Mouse (Mus musculus) midbrain, postnatal 0 days (tissue): Measurements from ENCODE around the gene Insl6. TPM values are rescaled to one million over a fixed set of nuclear protein-coding genes. Genes with fewer than 3 reads are reported as not detected.

Experiments used
- ATAC-seq: fragments of 200-750 bp; cut with Nextera tagmentation; 2 replicates; pipeline ENCODE4 v1.8.0; 2017; ENCODE audit warnings: moderate number of reproducible peaks, mild to moderate bottlenecking, moderate TSS enrichment, moderate library complexity; ENCODE audit not compliant: low FRiP score
- DNase-seq: peaks from one replicate; pipeline ENCODE4 v3.0.0-alpha.2; 2015; ENCODE audit warnings: low spot score
- H3K27ac ChIP-seq: fragments of 300-500 bp; sonication (generic); 2 replicates; pipeline ENCODE4 v1.5.1; 2014; ENCODE audit warnings: low read depth, mild to moderate bottlenecking, low read length, mixed read lengths
- H3K27me3 ChIP-seq: fragments of 300-500 bp; sonication (generic); 2 replicates; pipeline ENCODE4 v1.6.1; 2014; ENCODE audit warnings: low read length, control low read depth, mixed read lengths; ENCODE audit not compliant: insufficient read depth
- H3K36me3 ChIP-seq: fragments of 300-500 bp; sonication (generic); 2 replicates; pipeline ENCODE4 v1.6.1; 2014; ENCODE audit warnings: low read length, control low read depth, mixed read lengths; ENCODE audit not compliant: insufficient read depth
- H3K4me1 ChIP-seq: fragments of 300-500 bp; sonication (generic); 2 replicates; pipeline ENCODE4 v1.6.1; 2014; ENCODE audit warnings: mild to moderate bottlenecking, control low read depth, antibody characterized with exemption, low read length, mixed read lengths; ENCODE audit not compliant: insufficient read depth
- H3K4me2 ChIP-seq: fragments of 300-500 bp; sonication (generic); 2 replicates; pipeline ENCODE4 v1.6.1; 2014; ENCODE audit warnings: low read depth, mild to moderate bottlenecking, low read length, mixed read lengths; ENCODE audit not compliant: poor library complexity, severe bottlenecking
- H3K4me3 ChIP-seq: fragments of 300-500 bp; sonication (generic); 2 replicates; pipeline ENCODE4 v1.5.1; 2014; ENCODE audit warnings: low read depth, mild to moderate bottlenecking, low read length, moderate library complexity
- H3K9ac ChIP-seq: fragments of 300-500 bp; sonication (generic); replicated peaks from 2 replicates; pipeline ENCODE4 v1.6.1; 2014; ENCODE audit warnings: mild to moderate bottlenecking, low read length, moderate library complexity, mixed read lengths; ENCODE audit not compliant: poor library complexity, severe bottlenecking
- H3K9me3 ChIP-seq: fragments of 300-500 bp; sonication (generic); 2 replicates; pipeline ENCODE4 v1.6.1; 2016; ENCODE audit warnings: low read length, control low read depth
- CTCF ChIP-seq: IDR thresholded peaks from 2 replicates; pipeline ENCODE4 v1.5.1; 2016; ENCODE audit warnings: antibody characterized with exemption, mild to moderate bottlenecking
- WGBS: fragments of 180-500 bp; shearing (Covaris S2); extraction: QIAGEN DNeasy Blood & Tissue Kit; methylation state at CpG from one replicate; pipeline ENCODE4 v1.1.7; 2014; 5-methylcytosine and 5-hydroxymethylcytosine counted together
- polyA plus RNA-seq: library from polyadenylated mRNA; unstranded; fragments of >200 nt; fragmentation: Nextera tagmentation; extraction: Ambion mirVana; gene quantifications from 2 replicates; pipeline ENCODE4 v1.2.1, GENCODE M21; 2015
- total RNA-seq: library from RNA; depleted of rRNA; stranded (reverse); fragments of >200 nt; gene quantifications from 2 replicates; pipeline ENCODE4 v1.2.3, GENCODE M21; 2014

Gene Insl6
- total and polyA plus RNA-seq, 2 experiments from 2014 or later = 1.5 TPM; not detected in 1

GRCm38 (mm10) chr19:29308832-29309231 lies 16.3 kb downstream of the Insl6 start:
- ATAC-seq (no peak), DNase-seq (no peak)
- H3K9me3 ChIP-seq = no peaks in the 10 kb centered on the region
- H3K4me2 ChIP-seq = no peak overlapping the region
- H3K36me3 ChIP-seq = peaks cover 11% of the 10 kb centered on the region; the same call in 1 of the 2 replicates
- H3K4me1 ChIP-seq = no peaks in the 10 kb centered on the region
- H3K27me3 ChIP-seq = no peaks in the 10 kb centered on the region
- peak; percentile 41 for TF ChIP-seq CTCF
- H3K27ac ChIP-seq = no peak overlapping the region
- no peak overlapping the region for H3K4me3 ChIP-seq
- no peak overlapping the region for H3K9ac ChIP-seq

GRCm38 (mm10) chr19:29302119-29302518 lies 23.0 kb downstream of the Insl6 start:
- Histone ChIP-seq H3K36me3 (peaks cover 20% of the 10 kb centered on the region; the same call in 1 of the 2 replicates), H3K4me3 (no peak overlapping the region), H3K27me3 (no peaks in the 10 kb centered on the region), H3K9me3 (no peaks in the 10 kb centered on the region), H3K9ac (no peak overlapping the region), H3K27ac (no peak overlapping the region), H3K4me1 (no peaks in the 10 kb centered on the region), H3K4me2 (no peak overlapping the region)
- no peak for TF ChIP-seq CTCF
- 91% methylated on average over 2 of the region's 2 CpGs for WGBS
- DNase-seq = no peak
- ATAC-seq = no peak

GRCm38 (mm10) chr19:29300919-29301318 lies 24.2 kb downstream of the Insl6 start:
- no peak for TF ChIP-seq CTCF
- Histone ChIP-seq H3K9me3 (no peaks in the 10 kb centered on the region), H3K27ac (no peak overlapping the region), H3K4me2 (no peak overlapping the region), H3K36me3 (peaks cover 21% of the 10 kb centered on the region), H3K27me3 (no peaks in the 10 kb centered on the region), H3K9ac (no peak overlapping the region), H3K4me1 (no peaks in the 10 kb centered on the region), H3K4me3 (no peak overlapping the region)
- 88% methylated on average over 13 of the region's 13 CpGs for WGBS
- DNase-seq (no peak), ATAC-seq (no peak)

GRCm38 (mm10) chr19:29297366-29297765 lies 27.8 kb downstream of the Insl6 start:
- TF ChIP-seq CTCF = no peak
- Histone ChIP-seq H3K36me3 (peaks cover 28% of the 10 kb centered on the region), H3K27me3 (no peaks in the 10 kb centered on the region), H3K27ac (no peak overlapping the region), H3K9ac (no peak overlapping the region), H3K4me1 (no peaks in the 10 kb centered on the region), H3K4me3 (no peak overlapping the region), H3K9me3 (no peaks in the 10 kb centered on the region), H3K4me2 (no peak overlapping the region)
- no peak for DNase-seq
- no peak for ATAC-seq
- 100% methylated on average over 1 of the region's 1 CpGs for WGBS

GRCm38 (mm10) chr19:29296166-29296565 lies 29.0 kb downstream of the Insl6 start:
- Histone ChIP-seq H3K9ac (no peak overlapping the region), H3K27ac (no peak overlapping the region), H3K4me2 (no peak overlapping the region), H3K27me3 (no peaks in the 10 kb centered on the region), H3K4me1 (no peaks in the 10 kb centered on the region), H3K4me3 (no peak overlapping the region), H3K9me3 (no peaks in the 10 kb centered on the region), H3K36me3 (peaks cover 36% of the 10 kb centered on the region)
- DNase-seq (no peak), ATAC-seq (no peak)
- TF ChIP-seq CTCF = no peak

- no peak for TF ChIP-seq CTCF
- Histone ChIP-seq H3K4me2 (no peak overlapping the region), H3K9me3 (no peaks in the 10 kb centered on the region), H3K27ac (no peak overlapping the region), H3K36me3 (peaks cover 28% of the 10 kb centered on the region), H3K9ac (no peak overlapping the region), H3K4me3 (no peak overlapping the region), H3K27me3 (no peaks in the 10 kb centered on the region), H3K4me1 (no peaks in the 10 kb centered on the region)
- ATAC-seq (no peak), DNase-seq (no peak)
- 80% methylated on average over 2 of the region's 2 CpGs for WGBS
Observed at GRCm38 (mm10) chr19:29294756-29295155, 30.4 kb downstream of the Insl6 start.
